Mouse (Mus musculus) thymus, postnatal 4 days (tissue): Measurements from ENCODE around the gene Prkcsh.

Experiments used
- DNase-seq: peaks from one replicate; pipeline ENCODE4 v3.0.0; 2021

Gene Prkcsh

GRCm38 (mm10) chr9:21988421-21989101, 14.0 kb upstream of the Prkcsh start:
- peak; percentile 32 for DNase-seq

GRCm38 (mm10) chr9:21989230-21990110, 13.1 kb upstream of the Prkcsh start, which contains the start of gene Rgl3:
TSS of gene Rgl3 (minus strand) at chr9:21989446.
- DNase-seq = peak; percentile 57

- no peak for DNase-seq
Measured at GRCm38 (mm10) chr9:21992227-21992626, 10.4 kb upstream of the Prkcsh start.

- no peak for DNase-seq
Measured at GRCm38 (mm10) chr9:21996178-21996867, 6.3 kb upstream of the Prkcsh start.

- no peak for DNase-seq
Measured at GRCm38 (mm10) chr9:22000296-22000695, 2.3 kb upstream of the Prkcsh start.

- DNase-seq = no peak
Measured at GRCm38 (mm10) chr9:22001633-22002032, 973 bp upstream of the Prkcsh start.

- peak; percentile 65 for DNase-seq
Measured at GRCm38 (mm10) chr9:22003163-22003554, 553 bp downstream of the Prkcsh start.

GRCm38 (mm10) chr9:22004546-22004945, 1.9 kb downstream of the Prkcsh start:
- DNase-seq = no peak

- no peak for DNase-seq
Measured at GRCm38 (mm10) chr9:22011055-22011454, 8.4 kb downstream of the Prkcsh start.

GRCm38 (mm10) chr9:22012731-22013130, 10.1 kb downstream of the Prkcsh start:
- DNase-seq = no peak

GRCm38 (mm10) chr9:22016245-22016644, 13.6 kb downstream of the Prkcsh start:
- peak; percentile 47 for DNase-seq

- DNase-seq = no peak
Measured at GRCm38 (mm10) chr9:22017208-22017825, 14.7 kb downstream of the Prkcsh start.

- DNase-seq = no peak
Measured at GRCm38 (mm10) chr9:22024592-22024991, 22.0 kb downstream of the Prkcsh start.

GRCm38 (mm10) chr9:22028467-22028866, 25.9 kb downstream of the Prkcsh start:
- no peak for DNase-seq

GRCm38 (mm10) chr9:22030386-22030785, 27.8 kb downstream of the Prkcsh start:
- no peak for DNase-seq

GRCm38 (mm10) chr9:22035300-22036044, 32.9 kb downstream of the Prkcsh start:
- no peak for DNase-seq

GRCm38 (mm10) chr9:22037826-22038225, 35.2 kb downstream of the Prkcsh start:
- no peak for DNase-seq

- no peak for DNase-seq
Measured at GRCm38 (mm10) chr9:22041832-22042231, 39.2 kb downstream of the Prkcsh start.

- DNase-seq = no peak
Measured at GRCm38 (mm10) chr9:22047329-22047728, 44.7 kb downstream of the Prkcsh start.

GRCm38 (mm10) chr9:22049315-22049714, 46.7 kb downstream of the Prkcsh start:
- DNase-seq = no peak

GRCm38 (mm10) chr9:22049721-22050270, 47.2 kb downstream of the Prkcsh start:
- no peak for DNase-seq

GRCm38 (mm10) chr9:22050351-22050889, 47.8 kb downstream of the Prkcsh start:
- peak; percentile 65 for DNase-seq
